Mouse (Mus musculus): ENCODE measurements around the gene Tbc1d30.

- TF ChIP-seq POLR2A (IDR thresholded peaks at IDR 0.05; ENCODE audit: borderline replicate concordance, low read depth, low read length) (no peak), CTCF (IDR thresholded peaks at IDR 0.05; ENCODE audit: low read depth, low read length) (no peak)
Observed at GRCm38 (mm10) chr10:121294471-121294870, 56.6 kb downstream of the Tbc1d30 start.
